Mouse (Mus musculus) stomach, postnatal 0 days (tissue): ENCODE measurements at regions not wholly inside any gene's neighbourhood (a gene's known extent, or its start where the extent isn't known, plus 50 kb on each side); places are given as distances from the start of the nearest gene placed in this dataset.
A peak's percentile ranks its signal among the peaks of the same experiment; 100 is the strongest.

ENCODE experiments used
- ATAC-seq: fragments of 200-750 bp; cut with Nextera tagmentation; 2 replicates; pipeline ENCODE4 v1.8.0; 2017; ENCODE audit not compliant: low FRiP score, low TSS enrichment
- DNase-seq: peaks from one replicate; pipeline ENCODE4 v3.0.0-alpha.2; 2016; ENCODE audit warnings: low spot score
- H3K27ac ChIP-seq: fragments of 300-500 bp; sonication (generic); replicated peaks from 2 replicates; pipeline ENCODE4 v1.5.1; 2014; ENCODE audit warnings: mild to moderate bottlenecking, control low read depth
- H3K27me3 ChIP-seq: fragments of 300-500 bp; sonication (generic); 2 replicates; pipeline ENCODE4 v1.6.1; 2014; ENCODE audit warnings: low read length; ENCODE audit not compliant: control insufficient read depth, insufficient read depth
- H3K36me3 ChIP-seq: fragments of 300-500 bp; sonication (generic); 2 replicates; pipeline ENCODE4 v1.6.1; 2014; ENCODE audit warnings: low read length, mixed read lengths; ENCODE audit not compliant: control insufficient read depth, insufficient read depth
- H3K4me1 ChIP-seq: fragments of 300-500 bp; sonication (generic); replicated peaks from 2 replicates; pipeline ENCODE4 v1.6.1; 2014; ENCODE audit warnings: antibody characterized with exemption; ENCODE audit not compliant: control insufficient read depth, insufficient read depth
- H3K4me2 ChIP-seq: fragments of 300-500 bp; sonication (generic); replicated peaks from 2 replicates; pipeline ENCODE4 v1.6.1; 2014; ENCODE audit warnings: low read depth, mild to moderate bottlenecking, control low read depth, moderate library complexity
- H3K4me3 ChIP-seq: fragments of 300-500 bp; sonication (generic); 2 replicates; pipeline ENCODE4 v1.5.1; 2014; ENCODE audit warnings: low read depth, low read length, control low read depth
- H3K9ac ChIP-seq: fragments of 300-500 bp; sonication (generic); 2 replicates; pipeline ENCODE4 v1.6.1; 2014; ENCODE audit warnings: mild to moderate bottlenecking, low read length, control low read depth, mixed read lengths
- H3K9me3 ChIP-seq: fragments of 300-500 bp; sonication (generic); 2 replicates; pipeline ENCODE4 v1.6.1; 2016; ENCODE audit warnings: low read length; ENCODE audit not compliant: control insufficient read depth
- CTCF ChIP-seq: IDR thresholded peaks from 2 replicates; pipeline ENCODE4 v1.5.1; 2016; ENCODE audit warnings: antibody characterized with exemption, low read depth, mild to moderate bottlenecking, moderate library complexity
- EP300 ChIP-seq: optimal IDR thresholded peaks from 2 replicates; pipeline ENCODE3; 2016; ENCODE audit warnings: antibody characterized with exemption
- WGBS: fragments of 180-500 bp; shearing (Covaris S2); extraction: QIAGEN DNeasy Blood & Tissue Kit; methylation state at CpG from one replicate; pipeline ENCODE4 v1.1.7; 2014; 5-methylcytosine and 5-hydroxymethylcytosine counted together

DNA sequence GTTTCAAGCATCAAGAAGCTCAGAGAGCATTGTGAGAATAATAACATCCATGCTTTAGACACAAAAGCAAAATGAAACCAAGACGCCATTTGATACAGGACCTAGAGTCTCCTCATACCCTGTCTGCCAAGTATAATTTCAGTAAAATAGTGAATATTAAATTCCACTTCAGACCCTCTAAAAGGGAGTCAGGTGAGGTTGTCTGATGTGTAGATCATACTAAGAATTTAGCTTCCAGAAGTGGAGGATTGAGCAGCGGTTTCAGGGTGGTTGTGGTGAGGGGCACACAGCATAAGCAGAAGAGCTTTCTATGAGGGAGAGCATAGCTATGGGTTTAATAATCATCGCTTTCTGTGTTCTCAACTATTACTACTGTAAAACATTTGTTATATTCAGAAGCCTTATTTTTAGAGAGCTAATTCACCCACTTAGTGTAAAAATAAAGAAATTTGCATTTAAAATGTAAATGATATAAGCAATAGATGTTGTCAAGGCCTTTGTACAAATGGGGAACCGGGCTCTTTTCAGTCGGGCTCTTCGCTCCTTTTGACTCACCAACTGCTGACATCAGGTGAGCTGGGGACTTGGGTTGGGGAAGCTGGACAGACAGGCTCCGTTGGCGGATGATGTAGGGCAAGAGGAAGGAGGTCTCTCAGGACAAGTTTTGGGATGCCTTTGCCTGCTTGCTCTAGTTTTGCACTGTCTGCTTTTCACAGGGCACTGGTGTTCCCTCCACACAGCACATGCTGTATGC lies 85.2 kb upstream of the Ankrd1 start:
- 89% methylated on average over 8 of the region's 8 CpGs for WGBS
- TF ChIP-seq EP300 = no peak
- no peak for TF ChIP-seq CTCF
- Histone ChIP-seq H3K4me3 (no peak overlapping the region), H3K4me1 (no peaks in the 10 kb centered on the region), H3K4me2 (no peak overlapping the region), H3K27me3 (no peaks in the 10 kb centered on the region), H3K9ac (no peak overlapping the region), H3K9me3 (no peaks in the 10 kb centered on the region), H3K27ac (no peak overlapping the region), H3K36me3 (no peaks in the 10 kb centered on the region)
- DNase-seq = no peak
- ATAC-seq = no peak

DNA sequence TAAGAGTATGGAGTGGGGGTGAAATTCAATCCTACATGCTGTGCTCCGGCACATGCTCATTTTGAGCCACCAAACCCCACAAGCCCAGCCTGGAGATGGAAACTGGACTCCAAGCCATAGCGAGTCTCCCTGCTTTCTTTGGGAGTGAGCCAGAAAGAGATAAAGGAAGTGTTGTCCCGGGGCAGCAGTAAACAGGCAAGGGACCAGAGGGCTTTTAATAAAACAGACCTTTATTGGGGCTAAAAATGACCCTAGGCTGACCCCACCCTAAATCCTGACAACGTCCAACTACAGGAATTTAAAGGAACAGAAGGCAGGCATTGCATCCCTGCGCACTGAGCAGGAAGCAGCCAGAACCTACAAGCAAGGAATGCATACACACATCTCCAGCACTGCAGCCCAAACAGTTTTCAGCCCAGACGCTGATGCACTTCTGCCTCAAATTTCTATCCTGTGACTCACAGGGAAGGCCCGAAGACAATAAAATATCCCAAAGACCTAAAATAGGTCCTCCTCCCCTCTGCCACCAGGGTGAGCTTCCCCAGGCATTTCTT lies 87.9 kb upstream of the Ankrd1 start:
- no peak overlapping the region for H3K4me3 ChIP-seq
- H3K4me1 ChIP-seq = no peaks in the 10 kb centered on the region
- ATAC-seq (peak; percentile 21; the same call in 1 of the 2 replicates), DNase-seq (peak; percentile 13)
- 23% methylated on average over 7 of the region's 7 CpGs for WGBS
- 0 out of 2 replicates have a peak overlapping the region, but pooled peaks have one; percentile 21 for H3K4me2 ChIP-seq
- no peak for TF ChIP-seq EP300
- peak; percentile 31 for TF ChIP-seq CTCF
- no peaks in the 10 kb centered on the region for H3K9me3 ChIP-seq
- no peak overlapping the region for H3K27ac ChIP-seq
- H3K36me3 ChIP-seq = no peaks in the 10 kb centered on the region
- H3K9ac ChIP-seq = no peak overlapping the region
- no peaks in the 10 kb centered on the region for H3K27me3 ChIP-seq

DNA sequence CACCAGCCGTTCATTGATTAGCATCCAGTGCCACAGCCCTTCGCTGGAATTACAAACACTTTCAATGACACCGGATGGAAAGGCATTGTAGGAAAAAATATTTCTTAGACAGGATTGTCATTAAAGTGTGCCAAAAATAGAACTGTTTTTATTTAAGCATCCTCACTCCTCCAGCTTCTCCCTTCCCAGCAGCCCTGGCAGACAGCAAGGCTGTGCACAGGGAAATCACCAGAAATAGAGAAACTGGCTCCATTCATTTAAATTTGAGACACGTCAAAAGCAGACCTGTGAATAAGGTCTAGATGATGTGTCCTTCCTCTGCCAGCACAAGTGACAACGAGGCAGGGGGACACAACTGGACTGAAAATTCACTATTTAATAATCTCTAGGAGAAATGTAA lies 88.5 kb upstream of the Ankrd1 start:
- Histone ChIP-seq H3K36me3 (no peaks in the 10 kb centered on the region), H3K27me3 (no peaks in the 10 kb centered on the region), H3K4me2 (no peak overlapping the region), H3K9me3 (no peaks in the 10 kb centered on the region), H3K4me1 (no peaks in the 10 kb centered on the region), H3K4me3 (no peak overlapping the region), H3K27ac (no peak overlapping the region), H3K9ac (no peak overlapping the region)
- no peak for DNase-seq
- TF ChIP-seq CTCF (no peak), EP300 (no peak)
- ATAC-seq = no peak
- 56% methylated on average over 5 of the region's 5 CpGs for WGBS

DNA sequence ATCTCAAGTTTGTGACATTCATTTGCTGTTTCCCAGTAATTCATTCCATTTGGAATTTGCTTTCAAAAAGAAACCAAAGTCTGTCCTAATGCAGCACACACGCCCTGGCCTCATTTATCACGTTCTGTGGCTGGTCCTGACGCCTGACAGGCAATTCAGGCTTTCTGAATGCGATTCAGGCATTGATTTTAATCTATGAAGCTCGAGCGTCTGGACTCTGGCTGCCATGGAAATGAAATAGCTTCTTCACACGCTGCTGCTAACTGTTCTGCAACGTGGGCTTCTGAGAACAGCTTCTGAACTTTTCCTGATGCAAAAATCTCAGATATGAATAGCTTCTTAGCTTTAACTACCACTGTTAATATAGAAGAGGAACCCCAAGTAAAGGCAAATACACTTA lies 93.6 kb upstream of the Ankrd1 start:
- 24% methylated on average over 8 of the region's 8 CpGs for WGBS
- Histone ChIP-seq H3K4me1 (no peaks in the 10 kb centered on the region; the same call in 1 of the 2 replicates), H3K9me3 (no peaks in the 10 kb centered on the region), H3K4me3 (no peak overlapping the region), H3K36me3 (no peaks in the 10 kb centered on the region), H3K27me3 (no peaks in the 10 kb centered on the region), H3K4me2 (no peak overlapping the region), H3K9ac (no peak overlapping the region), H3K27ac (no peak overlapping the region)
- DNase-seq (no peak), ATAC-seq (no peak)
- no peak for TF ChIP-seq EP300
- no peak for TF ChIP-seq CTCF

DNA sequence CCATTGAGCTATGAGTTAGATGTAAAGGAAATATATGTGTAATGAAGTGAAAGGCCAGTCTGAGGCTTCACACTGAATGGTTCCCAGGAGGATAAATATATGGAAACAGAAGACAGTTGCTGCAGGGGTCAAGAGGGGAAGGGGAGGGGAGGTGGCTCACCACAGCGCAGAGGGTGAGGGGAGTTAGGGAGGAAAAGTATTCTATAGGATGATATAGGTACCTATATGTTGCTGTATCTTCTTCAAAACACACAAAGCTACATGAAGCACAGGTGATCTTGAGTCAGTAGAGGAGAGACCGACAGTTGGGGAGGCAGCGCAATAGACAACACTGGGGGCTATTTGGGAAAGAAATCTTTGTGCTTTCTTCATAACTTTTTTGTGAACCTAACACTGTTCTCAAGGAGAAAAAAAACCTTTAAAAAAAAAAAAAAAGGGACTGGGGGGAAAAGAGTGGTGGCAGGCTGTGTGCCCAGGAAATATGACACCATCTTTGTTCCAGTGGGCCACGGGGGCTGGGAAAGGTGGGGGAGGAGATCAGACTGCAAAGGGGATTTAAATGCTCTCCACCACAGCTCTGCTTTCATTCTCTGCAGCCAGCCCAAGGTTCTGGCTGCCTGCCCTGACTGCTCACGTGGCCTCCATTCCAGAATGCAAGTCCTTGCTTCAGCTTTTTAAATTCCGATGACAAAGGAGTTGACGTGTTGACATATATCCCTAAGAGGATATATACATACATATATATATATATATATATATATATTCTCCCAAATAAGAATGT lies 94.5 kb upstream of the Ankrd1 start:
- Histone ChIP-seq H3K36me3 (no peaks in the 10 kb centered on the region), H3K4me3 (no peak overlapping the region), H3K9me3 (no peaks in the 10 kb centered on the region), H3K4me2 (no peak overlapping the region; the same call in 1 of the 2 replicates), H3K27me3 (no peaks in the 10 kb centered on the region), H3K27ac (no peak overlapping the region), H3K4me1 (no peaks in the 10 kb centered on the region; the same call in 1 of the 2 replicates), H3K9ac (no peak overlapping the region)
- DNase-seq (peak; percentile 33), ATAC-seq (no peak)
- TF ChIP-seq CTCF (no peak), EP300 (no peak)
- WGBS = 31% methylated on average over 7 of the region's 7 CpGs

DNA sequence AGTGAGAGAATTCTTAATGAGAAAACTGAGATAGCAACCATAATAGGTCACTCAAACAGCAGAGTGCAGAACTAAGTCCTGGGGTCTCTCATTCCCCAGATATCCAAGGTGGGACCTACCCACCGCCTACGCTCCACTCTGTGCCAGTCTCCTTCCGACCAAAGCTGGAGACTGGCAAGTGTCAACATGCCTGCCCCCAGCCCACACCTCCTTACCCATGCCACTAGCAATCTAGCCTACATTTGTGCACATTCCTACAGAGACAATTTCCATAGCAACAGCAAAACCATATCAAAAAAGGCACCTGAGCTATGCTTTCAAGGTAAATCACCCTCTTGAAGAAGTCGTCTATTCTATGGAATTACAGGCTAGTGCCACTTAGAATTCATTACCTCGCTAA lies 97.3 kb upstream of the Ankrd1 start:
- Histone ChIP-seq H3K9ac (no peak overlapping the region), H3K9me3 (no peaks in the 10 kb centered on the region), H3K27ac (no peak overlapping the region), H3K36me3 (no peaks in the 10 kb centered on the region), H3K27me3 (no peaks in the 10 kb centered on the region), H3K4me3 (no peak overlapping the region), H3K4me1 (no peaks in the 10 kb centered on the region; the same call in 1 of the 2 replicates), H3K4me2 (no peak overlapping the region)
- DNase-seq (no peak), ATAC-seq (no peak)
- 76% methylated on average over 5 of the region's 5 CpGs for WGBS
- TF ChIP-seq CTCF (no peak), EP300 (no peak)
